Mouse (Mus musculus) testis, postnatal 10 days (tissue): ENCODE results near the gene Syt8.
A peak's percentile ranks its signal among the peaks of the same experiment; 100 is the strongest.

ENCODE experiments used
- DNase-seq: peaks from one replicate; pipeline ENCODE4 v3.0.0; 2021; ENCODE audit warnings: low spot score

Syt8 gene

GRCm38 (mm10) chr7:142476795-142477452 is 42.3 kb downstream of the Syt8 start:
- no peak for DNase-seq

- DNase-seq: no peak
These were observed 43.4 kb downstream of the Syt8 start for GRCm38 (mm10) chr7:142478001-142478400.

- no peak for DNase-seq
These were observed 43.9 kb downstream of the Syt8 start for GRCm38 (mm10) chr7:142478574-142478973.

GRCm38 (mm10) chr7:142479307-142479706 is 44.7 kb downstream of the Syt8 start:
- DNase-seq: no peak

- DNase-seq: no peak
These were observed 45.2 kb downstream of the Syt8 start for GRCm38 (mm10) chr7:142479886-142480285.

GRCm38 (mm10) chr7:142480661-142481060 is 46.0 kb downstream of the Syt8 start:
- DNase-seq: no peak

GRCm38 (mm10) chr7:142481186-142481567 is 46.5 kb downstream of the Syt8 start:
- peak; percentile 83 for DNase-seq

GRCm38 (mm10) chr7:142481568-142482255 is 47.1 kb downstream of the Syt8 start:
- DNase-seq: peak; percentile 69

GRCm38 (mm10) chr7:142482256-142482609 is 47.6 kb downstream of the Syt8 start:
- no peak for DNase-seq

- no peak for DNase-seq
These were observed 48.5 kb downstream of the Syt8 start for GRCm38 (mm10) chr7:142483136-142483535.

- no peak for DNase-seq
These were observed 50.1 kb downstream of the Syt8 start for GRCm38 (mm10) chr7:142484780-142485179.

- no peak for DNase-seq
These were observed 52.1 kb downstream of the Syt8 start for GRCm38 (mm10) chr7:142486751-142487162.

GRCm38 (mm10) chr7:142487341-142487859 is 52.8 kb downstream of the Syt8 start:
- DNase-seq: no peak

GRCm38 (mm10) chr7:142488053-142488452 is 53.4 kb downstream of the Syt8 start:
- DNase-seq: no peak
